Mouse (Mus musculus) hematopoietic stem cell, adult 5-6 weeks (primary cell): ENCODE data around the gene Bex6. TPM values are rescaled to one million over a fixed set of nuclear protein-coding genes. Genes with fewer than 3 reads are reported as not detected.

Experiments used
- ATAC-seq, 2 experiments: fragments of 125-278 bp in 1 of 2; replicated peaks in 1 of 2; 2 replicates each; pipeline ENCODE4 v1.8.0; 2016 to 2017; ENCODE audit warnings: inconsistent platforms in 2 of 2, mild to moderate bottlenecking in 2 of 2, moderate number of reproducible peaks in 2 of 2, low read depth in 1 of 2, moderate TSS enrichment in 1 of 2; ENCODE audit not compliant: low FRiP score in 2 of 2, poor library complexity in 2 of 2, severe bottlenecking in 2 of 2, insufficient read depth in 1 of 2, low TSS enrichment in 1 of 2
- total RNA-seq: library from RNA; stranded (forward); fragments of 172-1452, 232-1000 nt; gene quantifications from 2 replicates; pipeline ENCODE4 v1.2.3, GENCODE M21; 2017

The Bex6 gene
- total RNA-seq, 1 experiment from 2014 or later = 54.4 TPM

- ATAC-seq = peak; percentile 90 to 96
Measured at GRCm38 (mm10) chr16:32165281-32165821, 14.3 kb upstream of the Bex6 start, which contains the start of gene Nrros. TSS of gene Nrros (minus strand) at chr16:32165594.

- ATAC-seq = no peak
Measured at GRCm38 (mm10) chr16:32167819-32168545, 11.6 kb upstream of the Bex6 start.

- ATAC-seq = peak; percentile 2 to 42; a peak in 2 of 4 replicates
Measured at GRCm38 (mm10) chr16:32171031-32171731, 8.4 kb upstream of the Bex6 start.

GRCm38 (mm10) chr16:32173401-32173800 lies 6.2 kb upstream of the Bex6 start:
- no peak for ATAC-seq

- ATAC-seq = no peak
Measured at GRCm38 (mm10) chr16:32174340-32175005, 5.2 kb upstream of the Bex6 start.

- ATAC-seq = no peak
Measured at GRCm38 (mm10) chr16:32175029-32175428, 4.6 kb upstream of the Bex6 start.

- peak; percentile 75 to 78 for ATAC-seq
Measured at GRCm38 (mm10) chr16:32176896-32177686, 2.5 kb upstream of the Bex6 start.

GRCm38 (mm10) chr16:32186056-32186455 lies 6.4 kb downstream of the Bex6 start:
- no peak for ATAC-seq

GRCm38 (mm10) chr16:32189109-32189508 lies 9.5 kb downstream of the Bex6 start:
- peak; percentile 13 to 56; a peak in 3 of 4 replicates for ATAC-seq

- peak; percentile 94 to 96 for ATAC-seq
Measured at GRCm38 (mm10) chr16:32190011-32190441, 10.4 kb downstream of the Bex6 start.

- ATAC-seq = no peak; a peak in 1 of 4 replicates
Measured at GRCm38 (mm10) chr16:32200256-32201003, 20.8 kb downstream of the Bex6 start.

- ATAC-seq = no peak
Measured at GRCm38 (mm10) chr16:32201004-32201325, 21.3 kb downstream of the Bex6 start.

- ATAC-seq = peak; percentile 91 to 97
Measured at GRCm38 (mm10) chr16:32202681-32203080, 23.1 kb downstream of the Bex6 start.

GRCm38 (mm10) chr16:32204902-32205301 lies 25.3 kb downstream of the Bex6 start:
- no peak for ATAC-seq

- ATAC-seq = no peak
Measured at GRCm38 (mm10) chr16:32214156-32214555, 34.5 kb downstream of the Bex6 start.

- ATAC-seq = no peak
Measured at GRCm38 (mm10) chr16:32214804-32215576, 35.4 kb downstream of the Bex6 start.
